Mouse (Mus musculus): ENCODE measurements around the gene Ankrd63. TPM values are rescaled to one million over a fixed set of nuclear protein-coding genes. Genes with fewer than 3 reads are reported as not detected.

Ankrd63 gene
- total and polyA plus RNA-seq, 3 experiments, result 1.1 to 2.5 (median 1.3) TPM

DNA sequence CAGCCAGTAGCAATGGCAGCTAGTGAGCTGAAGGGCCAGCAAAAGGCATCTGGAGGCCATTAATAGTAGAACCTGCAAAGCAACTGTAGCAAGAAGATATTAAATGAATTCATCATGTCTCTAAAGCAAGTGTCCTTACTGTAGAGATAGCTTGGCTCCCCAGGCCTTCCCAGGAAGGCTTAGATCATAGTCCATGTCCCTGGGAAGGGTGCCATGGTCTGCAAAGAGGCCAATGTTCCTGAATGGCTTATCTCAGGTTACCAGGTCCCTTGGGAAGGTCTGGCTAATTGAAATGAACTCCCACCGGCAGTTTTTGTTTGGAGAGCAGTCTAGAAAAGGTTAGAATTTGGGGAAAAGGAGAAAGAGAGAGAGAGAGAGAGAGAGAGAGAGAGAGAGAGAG, 32.0 kb downstream of the Ankrd63 start:
- TF ChIP-seq POLR2A (IDR thresholded peaks at IDR 0.05; ENCODE audit: insufficient read depth, low read depth, low read length), result no peak
- no peak for TF ChIP-seq CTCF (IDR thresholded peaks at IDR 0.05)
- TF ChIP-seq EP300 (IDR thresholded peaks at IDR 0.05; ENCODE audit: insufficient read depth, low read depth, low read length), result no peak
- WGBS, result 16% methylated on average over 1 of the region's 1 CpGs
- no peak overlapping the region for H3K4me3 ChIP-seq
- no peak for DNase-seq
- peaks cover 1% of the 10 kb centered on the region; the same call in 1 of the 2 replicates for H3K4me1 ChIP-seq (ENCODE audit: control insufficient read depth, insufficient read depth, low read length)
- H3K9ac ChIP-seq (ENCODE audit: low read depth, low read length), result no peak overlapping the region
- no peaks in the 10 kb centered on the region for H3K36me3 ChIP-seq (ENCODE audit: control insufficient read depth, insufficient read depth, low read length)
- H3K27ac ChIP-seq, result no peak overlapping the region
- H3K27me3 ChIP-seq (ENCODE audit: control insufficient read depth, insufficient read depth, low read length), result peaks cover 3% of the 10 kb centered on the region; the same call in 1 of the 2 replicates
- intact Hi-C loops (cut with DNase I), result no loop called here
- H3K79me2 ChIP-seq (replicated peaks; ENCODE audit: control insufficient read depth, insufficient read depth, low read length), result no peaks in the 10 kb centered on the region

DNA sequence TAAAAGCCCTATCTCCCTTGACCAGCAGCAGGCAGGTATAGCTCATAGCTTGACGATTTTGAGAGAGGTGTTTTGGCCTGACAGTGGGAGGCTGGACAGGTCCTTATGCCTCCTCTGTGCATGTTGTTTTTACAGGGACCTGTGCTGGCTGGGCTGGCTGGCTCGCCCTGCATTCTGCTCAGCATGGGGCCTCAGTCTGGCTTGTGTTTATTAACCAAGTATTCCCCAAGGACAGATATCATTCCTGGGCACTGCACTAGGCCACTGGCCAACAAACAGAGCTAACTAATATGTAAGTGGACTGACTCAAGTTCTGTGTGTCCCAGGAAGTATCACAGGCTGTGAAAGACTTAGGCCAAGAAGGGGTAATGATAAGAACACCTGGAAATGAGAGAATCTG, 34.0 kb downstream of the Ankrd63 start:
- no peaks in the 10 kb centered on the region for H3K36me3 ChIP-seq (ENCODE audit: control insufficient read depth, insufficient read depth, low read length)
- TF ChIP-seq EP300 (IDR thresholded peaks at IDR 0.05; ENCODE audit: insufficient read depth, low read depth, low read length), result no peak
- TF ChIP-seq CTCF (IDR thresholded peaks at IDR 0.05), result no peak
- no peak for TF ChIP-seq POLR2A (IDR thresholded peaks at IDR 0.05; ENCODE audit: insufficient read depth, low read depth, low read length)
- no peaks in the 10 kb centered on the region for H3K4me1 ChIP-seq (ENCODE audit: control insufficient read depth, insufficient read depth, low read length)
- DNase-seq, result no peak
- H3K4me3 ChIP-seq, result no peak overlapping the region
- H3K27ac ChIP-seq, result no peak overlapping the region
- H3K9ac ChIP-seq (ENCODE audit: low read depth, low read length), result no peak overlapping the region
- intact Hi-C loops (cut with DNase I), result no loop called here
- no peaks in the 10 kb centered on the region for H3K27me3 ChIP-seq (ENCODE audit: control insufficient read depth, insufficient read depth, low read length)
- 33% methylated on average over 2 of the region's 2 CpGs for WGBS
- no peaks in the 10 kb centered on the region for H3K79me2 ChIP-seq (replicated peaks; ENCODE audit: control insufficient read depth, insufficient read depth, low read length)

DNA sequence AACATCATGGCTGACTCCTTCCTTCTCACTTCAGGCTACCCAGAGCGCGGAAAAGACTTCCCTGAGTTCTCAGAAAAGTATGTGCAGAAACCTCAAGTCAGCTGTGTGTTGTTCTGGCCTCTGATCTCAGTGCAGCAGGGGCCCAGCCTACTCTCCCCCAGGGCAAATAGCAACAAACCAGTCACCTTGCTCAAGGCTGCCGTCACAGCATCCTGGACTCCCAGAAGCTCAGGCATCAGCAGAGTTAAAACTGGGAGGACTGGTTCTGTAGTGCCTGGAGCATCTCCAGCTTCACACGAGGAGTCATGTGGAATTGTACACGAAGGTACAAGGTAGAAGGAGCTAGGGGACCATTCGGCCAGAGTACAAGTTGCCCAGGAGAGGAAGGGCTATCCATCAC, 34.5 kb downstream of the Ankrd63 start:
- intact Hi-C loops (cut with DNase I), result no loop called here
- no peak overlapping the region for H3K27ac ChIP-seq

DNA sequence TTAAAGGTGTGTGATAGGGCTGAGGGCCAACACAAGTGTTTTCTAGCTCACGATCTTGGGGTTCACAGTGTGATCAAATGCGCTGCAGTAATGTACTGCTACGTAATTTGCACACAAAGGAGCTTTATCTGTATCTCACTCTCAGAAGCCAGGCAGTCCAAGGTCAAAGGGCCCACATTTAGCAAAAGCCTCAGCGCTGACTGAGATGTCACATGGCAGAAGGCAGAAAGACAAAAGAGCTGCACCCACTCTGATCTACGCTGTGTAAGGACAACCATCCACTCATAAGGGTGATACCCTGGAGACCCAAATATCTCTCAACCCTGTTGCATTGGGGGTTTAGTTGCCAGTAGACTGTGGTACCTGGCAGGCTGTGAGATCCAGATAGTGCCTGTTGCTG, 36.6 kb downstream of the Ankrd63 start:
- intact Hi-C loops (cut with DNase I), result no loop called here
- no peak for TF ChIP-seq POLR2A (IDR thresholded peaks at IDR 0.05; ENCODE audit: insufficient read depth, low read depth, low read length)
- TF ChIP-seq EP300 (IDR thresholded peaks at IDR 0.05; ENCODE audit: insufficient read depth, low read depth, low read length), result no peak
- H3K27ac ChIP-seq, result no peak overlapping the region
- H3K4me1 ChIP-seq (ENCODE audit: control insufficient read depth, insufficient read depth, low read length), result no peaks in the 10 kb centered on the region
- no peak overlapping the region for H3K9ac ChIP-seq (ENCODE audit: low read depth, low read length)
- no peaks in the 10 kb centered on the region for H3K79me2 ChIP-seq (replicated peaks; ENCODE audit: control insufficient read depth, insufficient read depth, low read length)
- no peaks in the 10 kb centered on the region for H3K36me3 ChIP-seq (ENCODE audit: control insufficient read depth, insufficient read depth, low read length)
- no peaks in the 10 kb centered on the region; the same call in 1 of the 2 replicates for H3K27me3 ChIP-seq (ENCODE audit: control insufficient read depth, insufficient read depth, low read length)
- no peak for DNase-seq
- 46% methylated on average over 5 of the region's 5 CpGs for WGBS
- no peak overlapping the region for H3K4me3 ChIP-seq

More for the DNA sequence above, 34.5 kb downstream of the Ankrd63 start:
- no peaks in the 10 kb centered on the region for H3K79me2 ChIP-seq (replicated peaks; ENCODE audit: control insufficient read depth, insufficient read depth, low read length)
- TF ChIP-seq CTCF (IDR thresholded peaks at IDR 0.05) (no peak), POLR2A (IDR thresholded peaks at IDR 0.05; ENCODE audit: insufficient read depth, low read depth, low read length) (no peak), EP300 (IDR thresholded peaks at IDR 0.05; ENCODE audit: insufficient read depth, low read depth, low read length) (no peak)
- no peak for DNase-seq
- WGBS, result 64% methylated on average over 6 of the region's 6 CpGs
- no peak overlapping the region for H3K9ac ChIP-seq (ENCODE audit: low read depth, low read length)
- no peak overlapping the region for H3K4me3 ChIP-seq
- H3K36me3 ChIP-seq (ENCODE audit: control insufficient read depth, insufficient read depth, low read length), result no peaks in the 10 kb centered on the region
- H3K27me3 ChIP-seq (ENCODE audit: control insufficient read depth, insufficient read depth, low read length), result no peaks in the 10 kb centered on the region
- H3K4me1 ChIP-seq (ENCODE audit: control insufficient read depth, insufficient read depth, low read length), result no peaks in the 10 kb centered on the region

DNA sequence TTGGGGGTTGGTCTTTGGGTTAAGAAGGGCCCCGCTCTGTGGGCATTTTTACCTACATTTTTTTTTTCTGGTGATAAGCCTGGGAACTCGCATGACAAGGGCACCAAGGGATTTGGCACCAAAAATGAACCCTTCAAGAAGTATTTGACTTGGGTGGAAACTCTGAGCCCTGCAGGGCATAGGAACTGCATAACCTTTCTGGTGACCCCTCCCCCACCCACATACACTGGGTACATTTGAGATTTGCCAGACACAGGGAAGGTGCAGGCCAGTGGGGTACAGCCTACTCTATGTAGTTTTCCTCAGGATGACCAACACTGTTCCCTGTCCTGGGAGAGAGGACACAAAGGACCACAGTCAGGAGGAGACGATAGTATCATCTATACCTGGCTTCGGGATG, 38.1 kb downstream of the Ankrd63 start:
- H3K79me2 ChIP-seq (replicated peaks; ENCODE audit: control insufficient read depth, insufficient read depth, low read length), result no peaks in the 10 kb centered on the region
- no peak overlapping the region for H3K27ac ChIP-seq
- intact Hi-C loops (cut with DNase I), result no loop called here
- no peak overlapping the region for H3K4me3 ChIP-seq
- DNase-seq, result no peak
- H3K4me1 ChIP-seq (ENCODE audit: control insufficient read depth, insufficient read depth, low read length), result no peaks in the 10 kb centered on the region
- H3K9ac ChIP-seq (ENCODE audit: low read depth, low read length), result no peak overlapping the region
- TF ChIP-seq CTCF (IDR thresholded peaks at IDR 0.05) (no peak), EP300 (IDR thresholded peaks at IDR 0.05; ENCODE audit: insufficient read depth, low read depth, low read length) (no peak), POLR2A (IDR thresholded peaks at IDR 0.05; ENCODE audit: insufficient read depth, low read depth, low read length) (no peak)
- 85% methylated on average over 4 of the region's 4 CpGs for WGBS
- H3K36me3 ChIP-seq (ENCODE audit: control insufficient read depth, insufficient read depth, low read length), result no peaks in the 10 kb centered on the region
- H3K27me3 ChIP-seq (ENCODE audit: control insufficient read depth, insufficient read depth, low read length), result no peaks in the 10 kb centered on the region; the same call in 1 of the 2 replicates

DNA sequence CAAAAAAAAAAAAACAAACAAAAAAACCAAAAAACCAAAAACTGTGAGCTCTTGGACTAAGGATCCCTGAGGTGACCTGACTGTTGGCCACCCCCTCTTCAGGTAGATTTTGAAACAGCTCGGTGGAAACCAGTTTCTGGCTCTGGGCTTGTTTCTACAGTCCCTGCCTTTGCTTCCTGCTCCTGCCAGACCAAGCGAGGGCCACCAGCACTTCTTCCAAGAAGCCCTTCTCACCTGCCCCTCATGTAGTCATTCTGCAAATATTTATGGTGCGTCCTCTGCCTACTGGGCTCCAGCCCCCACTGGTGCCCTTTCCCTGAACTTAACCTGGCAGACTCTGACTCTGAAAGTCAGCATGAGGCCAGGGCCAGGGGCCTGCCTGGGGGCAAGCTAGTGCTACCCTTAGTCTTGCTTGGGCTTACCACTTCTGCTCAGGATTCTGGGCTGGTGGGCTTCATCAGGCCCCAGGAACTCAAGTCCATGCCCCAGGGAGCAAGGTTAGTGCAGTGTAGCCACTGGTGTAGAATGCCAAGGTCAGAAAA, 38.7 kb downstream of the Ankrd63 start:
- intact Hi-C loops (cut with DNase I), result no loop called here
- 75% methylated on average over 3 of the region's 3 CpGs for WGBS
- no peak overlapping the region for H3K9ac ChIP-seq (ENCODE audit: low read depth, low read length)
- TF ChIP-seq EP300 (IDR thresholded peaks at IDR 0.05; ENCODE audit: insufficient read depth, low read depth, low read length), result no peak
- no peak for TF ChIP-seq POLR2A (IDR thresholded peaks at IDR 0.05; ENCODE audit: insufficient read depth, low read depth, low read length)
- no peak for TF ChIP-seq CTCF (IDR thresholded peaks at IDR 0.05)
- DNase-seq, result no peak
- H3K79me2 ChIP-seq (replicated peaks; ENCODE audit: control insufficient read depth, insufficient read depth, low read length), result no peaks in the 10 kb centered on the region
- H3K4me3 ChIP-seq, result no peak overlapping the region
- no peak overlapping the region for H3K27ac ChIP-seq
- no peaks in the 10 kb centered on the region; the same call in 1 of the 2 replicates for H3K27me3 ChIP-seq (ENCODE audit: control insufficient read depth, insufficient read depth, low read length)
- no peaks in the 10 kb centered on the region for H3K36me3 ChIP-seq (ENCODE audit: control insufficient read depth, insufficient read depth, low read length)
- H3K4me1 ChIP-seq (ENCODE audit: control insufficient read depth, insufficient read depth, low read length), result peaks cover 1% of the 10 kb centered on the region; the same call in 1 of the 2 replicates
